8 mouse cellular contexts compared by ENCODE assay signal in the genomic region with DNA sequence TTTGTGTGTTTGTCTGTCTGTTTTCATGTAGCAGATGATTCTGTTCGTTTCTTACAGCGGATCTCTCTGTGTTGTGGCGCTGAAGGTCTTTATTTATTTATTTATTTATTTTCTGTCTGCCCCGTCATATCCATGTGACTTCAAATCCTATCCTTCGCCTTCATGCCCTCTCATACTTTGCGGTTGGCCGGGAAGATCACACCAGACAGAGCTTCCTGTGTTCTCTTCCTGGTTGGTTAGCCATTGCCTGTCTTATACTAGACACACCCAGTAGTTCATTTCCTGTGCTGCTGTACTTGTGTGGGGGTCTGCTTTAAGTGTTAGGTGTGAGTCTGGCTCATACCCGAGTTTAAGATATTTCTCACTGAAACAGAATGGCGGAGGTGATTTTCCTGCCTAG. TPM values are rescaled to one million over a fixed set of nuclear protein-coding genes. Genes with fewer than 3 reads are reported as not detected.
DNase-seq lines count a peak whose midpoint lies in the region; ATAC-seq and TF ChIP-seq lines count a peak whose summit lies in the region.

No protein-coding gene starts in this region.

- no peaks in the 10 kb centered on the region for H3K27me3 ChIP-seq in heart, embryonic 11.5 days (ENCODE audit: control insufficient read depth, insufficient read depth, low read length)
- H3K27me3 ChIP-seq in heart, embryonic 16.5 days (ENCODE audit: control insufficient read depth, insufficient read depth, low read length), result no peaks in the 10 kb centered on the region
- H3K27me3 ChIP-seq in liver, postnatal 0 days (ENCODE audit: insufficient read depth, low read length), result no peaks in the 10 kb centered on the region
- no peaks in the 10 kb centered on the region for H3K27me3 ChIP-seq in neural tube, embryonic 14.5 days (ENCODE audit: control insufficient read depth, insufficient read depth, low read length)

- intact Hi-C loops in left cerebral cortex, postnatal 25 days (cut with DNase I), result loop anchor here (1.0 kb wide), 1 partner anchor 128 kb away; no protein-coding TSS in a partner anchor

- no peak for TF ChIP-seq EP300 in liver, postnatal 0 days (IDR thresholded peaks at IDR 0.05; ENCODE audit: low read depth)

- H3K4me3 ChIP-seq in heart, embryonic 11.5 days (ENCODE audit: low read depth, low read length), result peak overlapping the region; percentile 79
- peak overlapping the region; percentile 83 for H3K4me3 ChIP-seq in heart, embryonic 16.5 days (ENCODE audit: low read length)
- H3K4me3 ChIP-seq in liver, postnatal 0 days (ENCODE audit: low read depth, low read length), result peak overlapping the region; percentile 92
- H3K4me3 ChIP-seq in neural tube, embryonic 14.5 days (ENCODE audit: low read depth, low read length), result peak overlapping the region; percentile 69

- no peak for TF ChIP-seq CTCF in liver, postnatal 0 days (IDR thresholded peaks at IDR 0.05; ENCODE audit: low read depth)

- H3K9ac ChIP-seq in heart, embryonic 11.5 days (ENCODE audit: low read depth, low read length), result peak overlapping the region; percentile 82
- H3K9ac ChIP-seq in heart, embryonic 16.5 days (ENCODE audit: low read length), result peak overlapping the region; percentile 89
- peak overlapping the region; percentile 93 for H3K9ac ChIP-seq in liver, postnatal 0 days (replicated peaks)
- H3K9ac ChIP-seq in neural tube, embryonic 14.5 days (replicated peaks; ENCODE audit: low read depth, low read length), result peak overlapping the region; percentile 78; the same call in 1 of the 2 replicates

- peak overlapping the region; percentile 67 for H3K4me2 ChIP-seq in heart, embryonic 11.5 days
- H3K4me2 ChIP-seq in heart, embryonic 16.5 days (ENCODE audit: low read depth, low read length), result peak overlapping the region; percentile 89
- H3K4me2 ChIP-seq in liver, postnatal 0 days (ENCODE audit: low read depth, low read length), result peak overlapping the region; percentile 95
- peak overlapping the region; percentile 78 for H3K4me2 ChIP-seq in neural tube, embryonic 14.5 days (ENCODE audit: low read depth, low read length)

- DNase-seq in heart, adult 8-10 months (ENCODE audit: low spot score), result no peak
- DNase-seq in liver, postnatal 0 days, result no peak
- no peak for DNase-seq in left cerebral cortex, postnatal 25 days (ENCODE audit: low spot score in 2 of 2)
- no peak for DNase-seq in left cerebral cortex, adult 11 months (ENCODE audit: low spot score)

- H3K36me3 ChIP-seq in heart, embryonic 11.5 days (ENCODE audit: control insufficient read depth, insufficient read depth, low read length), result peaks cover 22% of the 10 kb centered on the region
- peaks cover 22% of the 10 kb centered on the region for H3K36me3 ChIP-seq in heart, embryonic 16.5 days (ENCODE audit: control insufficient read depth, insufficient read depth)
- H3K36me3 ChIP-seq in liver, postnatal 0 days (replicated peaks; ENCODE audit: insufficient read depth, low read length), result peaks cover 26% of the 10 kb centered on the region
- peaks cover 12% of the 10 kb centered on the region for H3K36me3 ChIP-seq in neural tube, embryonic 14.5 days (ENCODE audit: control insufficient read depth, insufficient read depth, low read length)

- no peak for ATAC-seq in heart, embryonic 11.5 days (replicated peaks; ENCODE audit: insufficient number of reproducible peaks, low FRiP score, low TSS enrichment)
- ATAC-seq in activated CD4-positive, CD25-positive, alpha-beta regulatory T cell, adult 4 months, result peak; percentile 83
- no peak for ATAC-seq in heart, embryonic 16.5 days (replicated peaks; ENCODE audit: extremely low read depth, insufficient read depth, low FRiP score)
- peak; percentile 53 for ATAC-seq in liver, postnatal 0 days
- ATAC-seq in neural tube, embryonic 14.5 days (ENCODE audit: low read depth), result 0 out of 2 replicates have a peak, but pooled peaks have one; percentile 18

- H3K4me1 ChIP-seq in heart, embryonic 11.5 days (ENCODE audit: control insufficient read depth, insufficient read depth, low read length), result peaks cover 5% of the 10 kb centered on the region; the same call in 1 of the 2 replicates
- peaks cover 12% of the 10 kb centered on the region for H3K4me1 ChIP-seq in heart, embryonic 16.5 days (ENCODE audit: control insufficient read depth, insufficient read depth, low read length)
- peaks cover 10% of the 10 kb centered on the region for H3K4me1 ChIP-seq in liver, postnatal 0 days (ENCODE audit: insufficient read depth)
- H3K4me1 ChIP-seq in neural tube, embryonic 14.5 days (ENCODE audit: control insufficient read depth, insufficient read depth, low read length), result peaks cover 9% of the 10 kb centered on the region

- WGBS in heart, embryonic 11.5 days (ENCODE audit: insufficient replicate concordance), result 22% methylated on average over 9 of the region's 9 CpGs
- 19% methylated on average over 9 of the region's 9 CpGs for WGBS in heart, embryonic 16.5 days
- WGBS in liver, postnatal 0 days (ENCODE audit: insufficient replicate concordance), result 4% methylated on average over 9 of the region's 9 CpGs
- WGBS in neural tube, embryonic 14.5 days, result 23% methylated on average over 9 of the region's 9 CpGs

- H3K9me3 ChIP-seq in heart, embryonic 11.5 days (replicated peaks; ENCODE audit: control insufficient read depth, low read length), result no peaks in the 10 kb centered on the region
- H3K9me3 ChIP-seq in heart, embryonic 16.5 days (replicated peaks; ENCODE audit: control insufficient read depth, low read length), result no peaks in the 10 kb centered on the region
- H3K9me3 ChIP-seq in liver, postnatal 0 days (ENCODE audit: low read length), result no peaks in the 10 kb centered on the region
- H3K9me3 ChIP-seq in neural tube, embryonic 14.5 days (ENCODE audit: control insufficient read depth, low read length), result no peaks in the 10 kb centered on the region

- no peak overlapping the region for H3K27ac ChIP-seq in heart, embryonic 11.5 days (ENCODE audit: low read depth, low read length)
- no peak overlapping the region for H3K27ac ChIP-seq in heart, embryonic 16.5 days (ENCODE audit: low read length)
- H3K27ac ChIP-seq in liver, postnatal 0 days (ENCODE audit: low read depth), result peak overlapping the region; percentile 69
- H3K27ac ChIP-seq in neural tube, embryonic 14.5 days (ENCODE audit: low read depth, low read length), result no peak overlapping the region

RNA-seq across cellular contexts. Expression of a gene that starts 1.0 kb away (rescaled TPM):
- 15.8 and 18.8 TPM in 2 replicates for polyA plus RNA-seq in heart, embryonic 11.5 days (2014; fragmentation: Nextera tagmentation; extraction: Ambion mirVana)
- 1 to 10 TPM; 8.0 to 9.1 (median 8.8) TPM for total RNA-seq in heart, adult 8-10 months (2022)
- polyA plus RNA-seq in activated CD4-positive, CD25-positive, alpha-beta regulatory T cell, adult 4 months (2017; shearing (Covaris generic)), result 10 to 100 TPM; 24.5 to 30.2 TPM
- 18.1 and 18.9 TPM in 2 replicates for polyA plus RNA-seq in heart, embryonic 16.5 days (2015; fragmentation: Nextera tagmentation; extraction: Ambion mirVana)
- 5.4 and 6.4 TPM in 2 replicates for polyA plus RNA-seq in liver, postnatal 0 days (2015; fragmentation: Nextera tagmentation; extraction: Ambion mirVana)
- polyA plus RNA-seq in neural tube, embryonic 14.5 days (2014; fragmentation: Nextera tagmentation; extraction: Ambion mirVana), result 32.7 and 40.4 TPM in 2 replicates
- 10 to 100 TPM; 22.9 to 25.5 TPM for total RNA-seq in left cerebral cortex, postnatal 25 days (2021)

RNA-seq across cellular contexts. Expression of a gene that starts 22.1 kb away (rescaled TPM):
- 36.4 and 38.4 TPM in 2 replicates for polyA plus RNA-seq in heart, embryonic 11.5 days (2014; fragmentation: Nextera tagmentation; extraction: Ambion mirVana)
- total RNA-seq in heart, adult 8-10 months (2022), result 10 to 100 TPM; 10.1 to 12.8 (median 11.7) TPM
- 10 to 100 TPM; 31.7 to 39.9 TPM for polyA plus RNA-seq in activated CD4-positive, CD25-positive, alpha-beta regulatory T cell, adult 4 months (2017; shearing (Covaris generic))
- polyA plus RNA-seq in heart, embryonic 16.5 days (2015; fragmentation: Nextera tagmentation; extraction: Ambion mirVana), result 35.6 and 39.9 TPM in 2 replicates
- 16.2 and 16.7 TPM in 2 replicates for polyA plus RNA-seq in liver, postnatal 0 days (2015; fragmentation: Nextera tagmentation; extraction: Ambion mirVana)
- polyA plus RNA-seq in neural tube, embryonic 14.5 days (2014; fragmentation: Nextera tagmentation; extraction: Ambion mirVana), result 112 and 118 TPM in 2 replicates
- total RNA-seq in left cerebral cortex, postnatal 25 days (2021), result 10 to 100 TPM; 40.7 to 45.9 TPM

RNA-seq across cellular contexts. Expression of a gene that starts 27.1 kb away (rescaled TPM):
- polyA plus RNA-seq in heart, embryonic 11.5 days (2014; fragmentation: Nextera tagmentation; extraction: Ambion mirVana), result 58.5 and 63.3 TPM in 2 replicates
- total RNA-seq in heart, adult 8-10 months (2022), result 100 to 1,000 TPM in 1 of 4 experiments, 10 to 100 TPM in 3; 80.6 to 102 (median 90.0) TPM
- polyA plus RNA-seq in activated CD4-positive, CD25-positive, alpha-beta regulatory T cell, adult 4 months (2017; shearing (Covaris generic)), result 100 to 1,000 TPM; 152 to 296 TPM
- polyA plus RNA-seq in heart, embryonic 16.5 days (2015; fragmentation: Nextera tagmentation; extraction: Ambion mirVana), result 99.9 and 110 TPM in 2 replicates
- 45.1 and 46.6 TPM in 2 replicates for polyA plus RNA-seq in liver, postnatal 0 days (2015; fragmentation: Nextera tagmentation; extraction: Ambion mirVana)
- polyA plus RNA-seq in neural tube, embryonic 14.5 days (2014; fragmentation: Nextera tagmentation; extraction: Ambion mirVana), result 49.3 and 57.0 TPM in 2 replicates
- 100 to 1,000 TPM; 129 to 134 TPM for total RNA-seq in left cerebral cortex, postnatal 25 days (2021)

RNA-seq across cellular contexts. Expression of a gene that starts 29.7 kb away (rescaled TPM):
- 19.1 and 21.9 TPM in 2 replicates for polyA plus RNA-seq in heart, embryonic 11.5 days (2014; fragmentation: Nextera tagmentation; extraction: Ambion mirVana)
- total RNA-seq in heart, adult 8-10 months (2022), result 10 to 100 TPM; 11.5 to 18.3 (median 13.6) TPM
- 10 to 100 TPM; 21.6 to 26.7 TPM for polyA plus RNA-seq in activated CD4-positive, CD25-positive, alpha-beta regulatory T cell, adult 4 months (2017; shearing (Covaris generic))
- 22.6 and 23.9 TPM in 2 replicates for polyA plus RNA-seq in heart, embryonic 16.5 days (2015; fragmentation: Nextera tagmentation; extraction: Ambion mirVana)
- 5.0 and 5.3 TPM in 2 replicates for polyA plus RNA-seq in liver, postnatal 0 days (2015; fragmentation: Nextera tagmentation; extraction: Ambion mirVana)
- polyA plus RNA-seq in neural tube, embryonic 14.5 days (2014; fragmentation: Nextera tagmentation; extraction: Ambion mirVana), result 47.1 and 50.1 TPM in 2 replicates
- total RNA-seq in left cerebral cortex, postnatal 25 days (2021), result 10 to 100 TPM; 67.0 to 84.3 TPM

RNA-seq across cellular contexts. Expression of a gene that starts 34.2 kb away (rescaled TPM):
- 32.4 and 34.2 TPM in 2 replicates for polyA plus RNA-seq in heart, embryonic 11.5 days (2014; fragmentation: Nextera tagmentation; extraction: Ambion mirVana)
- 10 to 100 TPM; 17.7 to 24.8 (median 20.2) TPM for total RNA-seq in heart, adult 8-10 months (2022)
- polyA plus RNA-seq in activated CD4-positive, CD25-positive, alpha-beta regulatory T cell, adult 4 months (2017; shearing (Covaris generic)), result 10 to 100 TPM; 59.1 to 64.8 TPM
- 20.5 and 21.4 TPM in 2 replicates for polyA plus RNA-seq in heart, embryonic 16.5 days (2015; fragmentation: Nextera tagmentation; extraction: Ambion mirVana)
- polyA plus RNA-seq in liver, postnatal 0 days (2015; fragmentation: Nextera tagmentation; extraction: Ambion mirVana), result 9.8 and 11.7 TPM in 2 replicates
- 31.2 and 35.4 TPM in 2 replicates for polyA plus RNA-seq in neural tube, embryonic 14.5 days (2014; fragmentation: Nextera tagmentation; extraction: Ambion mirVana)
- 10 to 100 TPM; 39.9 to 44.0 TPM for total RNA-seq in left cerebral cortex, postnatal 25 days (2021)

Comparison
In these comparisons a context has a peak if more than half of its experiments do, and no peak if none do; other contexts are left out.
1. ATAC-seq: peak in activated CD4-positive, CD25-positive, alpha-beta regulatory T cell, adult 4 months (single experiment), liver, postnatal 0 days (single experiment) and neural tube, embryonic 14.5 days (single experiment); none in heart, embryonic 11.5 days (single experiment) and heart, embryonic 16.5 days (single experiment).
2. Peak in every context shown above with its lines, with median percentiles within 50 percentile points of each other: H3K4me2 ChIP-seq, H3K4me3 ChIP-seq and H3K9ac ChIP-seq.